Mouse (Mus musculus) testis, adult 2 months (tissue): ENCODE measurements at regions not wholly inside any gene's neighbourhood (a gene's known extent, or its start where the extent isn't known, plus 50 kb on each side); places are given as distances from the start of the nearest gene placed in this dataset.

ENCODE experiments used
- H3K27ac ChIP-seq: fragments of 200-500 bp; 2 replicates; pipeline ENCODE4 v1.5.1; 2012; ENCODE audit warnings: low read depth, low read length; ENCODE audit not compliant: control insufficient read depth, insufficient read depth
- H3K27me3 ChIP-seq: fragments of 200-500 bp; 2 replicates; pipeline ENCODE4 v1.6.1; 2012; ENCODE audit warnings: mild to moderate bottlenecking, low read length, moderate library complexity; ENCODE audit not compliant: control insufficient read depth, insufficient read depth
- H3K36me3 ChIP-seq: fragments of 200-500 bp; 2 replicates; pipeline ENCODE4 v1.6.1; 2012; ENCODE audit warnings: mild to moderate bottlenecking, low read length; ENCODE audit not compliant: control insufficient read depth, insufficient read depth
- H3K4me1 ChIP-seq: fragments of 200-500 bp; 2 replicates; pipeline ENCODE4 v1.6.1; 2012; ENCODE audit warnings: low read length; ENCODE audit not compliant: control insufficient read depth, insufficient read depth
- H3K4me3 ChIP-seq: fragments of 200-500 bp; 2 replicates; pipeline ENCODE4 v1.5.1; 2012; ENCODE audit warnings: low read depth, mild to moderate bottlenecking, low read length, moderate library complexity, mixed read lengths; ENCODE audit not compliant: control insufficient read depth
- CTCF ChIP-seq: fragments of 200-500 bp; IDR thresholded peaks from 2 replicates; pipeline ENCODE4 v1.5.1; 2012; ENCODE audit warnings: low read depth, mild to moderate bottlenecking, inconsistent platforms, low read length, moderate library complexity; ENCODE audit not compliant: control insufficient read depth, insufficient read depth, insufficient replicate concordance
- POLR2A ChIP-seq: fragments of 200-500 bp; IDR thresholded peaks from 2 replicates; pipeline ENCODE4 v1.6.1; 2012; ENCODE audit warnings: low read depth, mild to moderate bottlenecking, inconsistent platforms, low read length, moderate library complexity; ENCODE audit not compliant: control insufficient read depth

DNA sequence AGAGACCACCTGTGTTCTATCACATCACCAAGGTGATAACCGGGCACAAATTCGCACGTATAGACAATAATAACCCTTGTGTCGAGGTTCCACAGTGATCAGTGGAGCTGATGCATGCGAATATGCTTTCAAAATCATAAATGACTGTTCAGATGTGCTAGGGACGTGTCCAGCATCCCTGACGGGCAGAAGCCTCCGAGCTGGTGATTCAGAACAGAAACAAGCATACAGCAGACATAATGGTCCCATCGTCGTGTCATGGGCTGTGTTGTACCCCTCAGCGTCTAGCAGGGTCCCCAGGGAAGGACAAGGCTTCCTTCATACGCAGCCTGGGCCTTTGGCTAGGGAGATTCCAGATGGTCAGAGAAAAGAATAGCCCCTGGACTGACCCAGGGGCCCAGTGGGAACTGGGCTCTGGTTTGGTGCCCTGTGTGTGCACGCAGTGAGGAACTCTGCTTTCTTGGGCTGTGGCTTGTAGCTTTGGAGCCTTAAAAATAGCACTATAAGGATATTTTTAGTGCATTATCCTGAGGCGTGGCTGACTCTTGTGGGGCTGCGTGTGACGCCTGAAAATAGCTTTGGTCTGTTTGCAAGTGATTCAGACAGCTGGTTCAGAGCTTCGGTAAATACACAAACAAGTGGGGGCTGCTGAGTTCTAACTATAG is 137.3 kb downstream of the Fam43a start:
- Histone ChIP-seq H3K27ac (no peak overlapping the region), H3K4me3 (no peak overlapping the region), H3K4me1 (no peaks in the 10 kb centered on the region)

DNA sequence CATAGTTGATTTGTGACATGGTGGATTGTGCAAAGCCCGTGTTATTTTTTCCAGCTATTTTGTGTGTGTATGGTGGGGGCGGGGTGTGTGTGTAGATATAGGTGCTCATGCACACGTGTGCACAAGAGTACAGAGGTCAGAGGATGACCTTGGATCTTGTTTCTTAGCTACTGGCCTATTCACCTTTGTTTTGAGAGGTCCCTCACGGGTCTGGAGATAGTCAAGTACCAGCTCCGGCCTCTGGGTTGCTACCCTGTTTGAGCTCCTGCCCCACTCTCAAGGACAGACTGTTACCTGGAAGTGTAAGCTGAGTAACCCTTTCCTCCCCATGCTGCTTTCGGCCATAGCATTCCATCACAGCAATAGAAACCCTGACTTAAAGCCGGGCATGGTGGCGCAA is 138.0 kb downstream of the Fam43a start:
- H3K4me3 ChIP-seq, result no peak overlapping the region
- no peaks in the 10 kb centered on the region for H3K4me1 ChIP-seq
- TF ChIP-seq POLR2A, result no peak
- no peak for TF ChIP-seq CTCF
- no peaks in the 10 kb centered on the region for H3K36me3 ChIP-seq
- H3K27ac ChIP-seq, result no peak overlapping the region
- no peaks in the 10 kb centered on the region for H3K27me3 ChIP-seq

More for the DNA sequence above, 137.3 kb downstream of the Fam43a start:
- H3K27me3 ChIP-seq, result no peaks in the 10 kb centered on the region
- no peaks in the 10 kb centered on the region for H3K36me3 ChIP-seq
- TF ChIP-seq CTCF, result no peak
- TF ChIP-seq POLR2A, result no peak

GRCm38 (mm10) chr16:30739651-30740050 is 140.1 kb downstream of the Fam43a start:
- no peaks in the 10 kb centered on the region for H3K4me1 ChIP-seq
- TF ChIP-seq CTCF, result no peak
- no peak for TF ChIP-seq POLR2A
- no peak overlapping the region for H3K27ac ChIP-seq
- no peaks in the 10 kb centered on the region for H3K27me3 ChIP-seq
- no peak overlapping the region for H3K4me3 ChIP-seq
- no peaks in the 10 kb centered on the region for H3K36me3 ChIP-seq

DNA sequence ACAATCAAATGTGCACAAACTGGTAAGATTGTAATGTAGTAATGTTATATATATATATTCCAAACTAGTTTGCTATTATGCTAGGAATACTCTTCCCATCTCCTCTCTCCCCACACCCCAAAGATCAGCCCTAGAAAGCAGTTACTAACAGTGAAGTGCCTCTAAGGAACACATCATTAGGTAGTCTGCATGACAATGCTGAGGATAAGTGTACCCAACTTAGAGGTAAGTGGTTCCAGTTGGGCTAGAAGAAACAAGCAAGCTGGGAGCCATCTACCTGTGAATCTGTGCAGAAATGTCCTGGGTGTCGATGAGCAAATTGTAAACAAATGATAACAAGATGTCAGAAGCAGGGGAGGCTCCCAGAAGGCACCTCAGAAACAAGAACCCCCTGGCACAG is 141.7 kb downstream of the Fam43a start:
- no peaks in the 10 kb centered on the region for H3K4me1 ChIP-seq
- no peak for TF ChIP-seq POLR2A
- no peak for TF ChIP-seq CTCF

GRCm38 (mm10) chr16:30742474-30742873 is 143.0 kb downstream of the Fam43a start:
- no peak overlapping the region for H3K4me3 ChIP-seq

More for the DNA sequence above, 141.7 kb downstream of the Fam43a start:
- no peaks in the 10 kb centered on the region for H3K27me3 ChIP-seq
- H3K36me3 ChIP-seq, result no peaks in the 10 kb centered on the region
- no peak overlapping the region for H3K4me3 ChIP-seq
- no peak overlapping the region for H3K27ac ChIP-seq

GRCm38 (mm10) chr16:30743566-30743965 is 144.0 kb downstream of the Fam43a start:
- Histone ChIP-seq H3K27me3 (no peaks in the 10 kb centered on the region), H3K4me1 (no peaks in the 10 kb centered on the region), H3K4me3 (no peak overlapping the region), H3K27ac (no peak overlapping the region), H3K36me3 (no peaks in the 10 kb centered on the region)
- TF ChIP-seq POLR2A (no peak), CTCF (no peak)

More at GRCm38 (mm10) chr16:30742474-30742873, 143.0 kb downstream of the Fam43a start:
- H3K27ac ChIP-seq, result no peak overlapping the region
- no peaks in the 10 kb centered on the region for H3K4me1 ChIP-seq
- TF ChIP-seq POLR2A (no peak), CTCF (no peak)
- H3K36me3 ChIP-seq, result no peaks in the 10 kb centered on the region
- no peaks in the 10 kb centered on the region for H3K27me3 ChIP-seq

DNA sequence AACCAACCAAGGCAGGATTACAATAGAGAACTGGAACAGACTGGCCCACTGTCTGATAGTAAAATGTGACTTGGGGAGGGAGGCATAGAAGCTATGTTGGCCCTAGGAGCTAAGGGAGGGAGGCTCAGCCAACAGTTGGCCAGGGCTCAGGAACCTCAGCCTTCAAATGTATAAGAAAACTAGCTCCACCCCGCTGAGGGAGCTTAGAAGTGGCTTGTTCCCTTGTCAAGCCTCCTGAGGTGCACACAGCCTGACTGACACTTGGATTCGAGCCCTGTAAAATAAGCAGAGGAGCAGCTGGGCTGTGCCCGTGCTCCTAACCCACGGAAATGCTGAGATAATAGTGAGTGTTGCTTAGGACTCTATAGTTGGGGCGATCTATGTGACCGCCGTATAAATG is 144.7 kb downstream of the Fam43a start:
- TF ChIP-seq CTCF (no peak), POLR2A (no peak)

More for the DNA sequence above, 144.7 kb downstream of the Fam43a start:
- H3K27me3 ChIP-seq, result no peaks in the 10 kb centered on the region
- no peaks in the 10 kb centered on the region for H3K36me3 ChIP-seq
- no peaks in the 10 kb centered on the region for H3K4me1 ChIP-seq
- H3K4me3 ChIP-seq, result no peak overlapping the region
- H3K27ac ChIP-seq, result no peak overlapping the region
